Mouse (Mus musculus) adrenal gland (tissue): ENCODE measurements around the gene Syt5.
"Not testable (repeated sequence)": the region's sequence is repeated elsewhere in the genome, so short reads cannot be mapped to it uniquely, and the experiment has no call there.

Experiments
- intact Hi-C: fragments of 180-260 bp; cut with DNase I; formaldehyde crosslinking; loops from one replicate; pipeline ENCODE4 v1.15.1; 2025
- long read RNA-seq, 2 experiments: library from polyadenylated mRNA; unstranded; transcript quantifications; one replicate each; pipeline ENCODE4 v2.0.0; 2020; ENCODE audit warnings: borderline replicate concordance in 1 of 2; ENCODE audit not compliant: insufficient replicate concordance in 1 of 2

The Syt5 gene
- long read RNA-seq, experiment 1, partial matches to known transcripts: 0 of 1 reads
- long read RNA-seq, experiment 1, other reads (novel, unspliced or antisense): 0 of 1 reads
- long read RNA-seq, experiment 2, partial matches to known transcripts: 1 of 8 reads
- long read RNA-seq, experiment 2, other reads (novel, unspliced or antisense): 7 of 8 reads

GRCm38 (mm10) chr7:4547221-4547641 is at the start of gene Syt5:
Gene Syt5, minus strand, starts transcription at chr7:4547541.
- intact Hi-C loops: no loop called here

GRCm38 (mm10) chr7:4597046-4597445 is 49.7 kb upstream of the Syt5 start:
- intact Hi-C loops: not testable (repeated sequence)

DNA sequence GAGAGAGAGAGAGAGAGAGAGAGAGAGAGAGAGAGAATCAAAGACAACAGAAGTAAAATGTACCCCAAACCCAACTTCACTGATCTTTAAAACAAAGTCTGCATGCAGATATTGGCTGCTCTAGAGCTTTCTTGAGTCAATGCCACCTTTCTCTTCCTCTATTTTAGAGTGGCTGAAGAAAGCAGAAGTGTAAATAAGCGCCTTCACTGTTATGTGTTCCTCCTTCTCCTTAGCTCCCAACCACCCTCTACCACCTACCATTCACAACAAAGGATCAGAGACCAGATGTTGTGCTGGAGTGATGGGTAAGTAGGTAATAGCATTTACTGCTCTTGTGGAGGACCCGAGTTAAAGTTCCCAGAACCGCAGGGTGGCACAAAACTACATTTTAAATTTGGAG is 34.1 kb upstream of the Syt5 start:
- intact Hi-C loops: not testable (repeated sequence)

DNA sequence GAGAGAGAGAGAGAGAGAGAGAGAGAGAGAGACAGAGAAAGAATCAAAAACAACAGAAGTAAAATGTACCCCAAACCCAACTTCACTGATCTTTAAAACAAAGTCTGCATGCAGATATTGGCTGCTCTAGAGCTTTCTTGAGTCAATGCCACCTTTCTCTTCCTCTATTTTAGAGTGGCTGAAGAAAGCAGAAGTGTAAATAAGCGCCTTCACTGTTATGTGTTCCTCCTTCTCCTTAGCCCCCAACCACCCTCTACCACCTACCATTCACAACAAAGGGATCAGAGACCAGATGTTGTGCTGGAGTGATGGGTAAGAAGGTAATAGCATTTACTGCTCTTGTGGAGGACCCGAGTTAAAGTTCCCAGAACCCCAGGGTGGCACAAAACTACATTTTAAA is 25.0 kb upstream of the Syt5 start:
- intact Hi-C loops: not testable (repeated sequence)

GRCm38 (mm10) chr7:4562660-4563059 is 15.3 kb upstream of the Syt5 start:
- intact Hi-C loops: no loop called here

DNA sequence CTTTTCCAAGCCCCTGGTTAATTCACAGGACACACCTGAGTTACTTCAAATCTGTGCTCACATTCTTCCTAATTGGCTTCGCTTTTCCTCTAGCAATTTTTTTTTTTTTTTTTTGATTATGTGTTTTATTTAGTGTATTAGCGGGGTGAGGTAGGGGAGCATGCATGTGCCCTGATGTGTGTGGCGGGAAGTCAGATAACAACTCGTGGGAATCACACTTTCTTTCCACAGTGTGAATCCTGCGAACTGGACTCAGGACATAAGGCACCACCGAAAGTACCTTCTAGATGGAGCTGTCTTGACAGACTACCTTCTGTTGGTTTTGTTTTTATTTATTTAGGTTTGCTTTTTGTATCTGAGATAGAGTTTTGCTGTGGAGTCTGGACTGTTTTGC is 9.8 kb upstream of the Syt5 start:
- intact Hi-C loops: loop anchor here (2.0 to 10.0 kb wide), 4 partner anchors 68 to 385 kb away; partner anchors contain the start of gene Tmem238

GRCm38 (mm10) chr7:4556256-4557166 is 9.2 kb upstream of the Syt5 start:
- intact Hi-C loops: loop anchor here (2.0 to 10.0 kb wide), 4 partner anchors 68 to 386 kb away; partner anchors contain the start of gene Tmem238

DNA sequence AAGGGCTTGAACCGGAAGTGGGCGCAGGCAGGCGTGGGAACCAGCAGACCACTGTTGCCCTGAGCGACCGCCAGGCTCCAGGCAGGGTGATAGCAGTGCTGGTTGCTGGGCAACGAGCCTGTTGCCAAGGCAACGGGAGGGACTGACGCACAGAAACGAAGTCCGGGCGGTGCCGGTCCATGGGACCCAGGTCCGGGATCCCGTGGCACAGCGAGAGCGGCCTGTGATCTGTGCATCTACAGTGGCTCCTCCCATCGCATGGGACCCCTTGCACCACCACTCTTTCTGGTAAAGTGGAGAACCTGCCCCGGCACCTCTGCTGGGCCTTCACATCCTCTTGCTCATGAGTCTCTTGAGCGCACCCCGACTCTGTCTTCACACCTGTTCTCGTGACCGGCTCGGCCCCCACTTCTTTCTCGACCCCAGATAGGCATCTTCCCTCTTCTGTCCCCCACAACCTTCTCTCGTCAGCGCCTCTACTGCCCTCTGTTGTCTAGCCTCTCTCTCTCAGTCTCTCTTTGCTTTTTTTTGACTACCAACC is 680 bp downstream of the Syt5 start:
- intact Hi-C loops: no loop called here

DNA sequence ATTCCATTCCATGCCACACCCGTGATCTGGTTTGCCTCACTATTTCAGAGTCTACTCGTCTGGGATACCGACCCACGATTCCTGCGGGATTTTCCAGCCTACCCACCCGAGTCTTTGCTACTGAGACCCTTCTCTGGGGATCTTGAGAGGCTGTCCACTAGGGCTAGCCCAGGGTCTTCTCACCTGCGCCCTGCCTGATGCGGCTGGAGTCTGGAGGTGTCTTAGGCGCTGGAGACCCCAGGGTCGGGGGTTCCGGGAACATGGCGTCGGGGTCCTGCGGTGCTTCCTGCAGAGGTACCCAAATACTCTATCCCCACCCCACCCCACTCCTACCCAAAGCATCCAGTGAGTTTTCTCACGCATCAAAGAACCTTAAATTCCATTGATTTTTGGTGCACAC is 1.3 kb downstream of the Syt5 start:
- intact Hi-C loops: no loop called here

DNA sequence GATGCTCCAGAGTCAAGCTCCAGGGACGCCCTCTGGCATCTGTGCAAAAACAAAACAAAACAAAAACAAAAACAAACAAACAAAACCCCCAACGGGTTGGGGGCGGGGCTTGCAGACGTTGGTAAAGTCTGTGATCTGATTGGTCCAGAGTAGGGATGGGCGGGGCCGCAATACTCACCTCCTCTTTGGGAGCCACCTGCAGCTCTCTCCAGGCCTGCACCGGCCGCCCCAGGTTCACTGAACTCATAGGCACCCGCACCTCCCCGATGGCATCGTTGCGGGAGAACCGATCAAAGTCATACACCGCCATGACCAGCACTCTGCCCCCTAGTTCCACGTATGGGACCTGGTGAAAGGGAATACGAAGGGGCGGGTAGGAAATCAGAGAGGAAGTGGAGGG is 5.3 kb downstream of the Syt5 start:
- intact Hi-C loops: no loop called here

DNA sequence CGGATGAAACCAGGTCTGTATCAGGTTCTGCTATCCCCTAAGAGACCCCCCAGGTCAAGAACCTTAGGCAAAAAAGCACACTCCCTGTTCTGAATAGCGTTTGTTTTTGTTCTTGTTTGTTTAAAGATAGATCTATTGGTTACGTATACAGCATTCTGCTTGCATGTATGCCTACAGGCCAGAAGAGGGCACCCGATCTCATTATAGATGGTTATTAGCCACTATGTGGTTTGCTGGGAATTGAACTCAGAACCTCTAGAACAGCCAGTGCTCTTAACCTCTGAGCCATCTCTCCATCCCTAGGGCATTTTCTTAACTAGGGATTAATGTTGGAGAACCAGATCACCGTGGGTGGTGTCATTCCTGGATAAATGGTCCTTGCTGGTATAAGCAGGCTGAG is 6.0 kb downstream of the Syt5 start:
- intact Hi-C loops: no loop called here

GRCm38 (mm10) chr7:4539019-4539418 is 8.3 kb downstream of the Syt5 start:
- intact Hi-C loops: no loop called here

DNA sequence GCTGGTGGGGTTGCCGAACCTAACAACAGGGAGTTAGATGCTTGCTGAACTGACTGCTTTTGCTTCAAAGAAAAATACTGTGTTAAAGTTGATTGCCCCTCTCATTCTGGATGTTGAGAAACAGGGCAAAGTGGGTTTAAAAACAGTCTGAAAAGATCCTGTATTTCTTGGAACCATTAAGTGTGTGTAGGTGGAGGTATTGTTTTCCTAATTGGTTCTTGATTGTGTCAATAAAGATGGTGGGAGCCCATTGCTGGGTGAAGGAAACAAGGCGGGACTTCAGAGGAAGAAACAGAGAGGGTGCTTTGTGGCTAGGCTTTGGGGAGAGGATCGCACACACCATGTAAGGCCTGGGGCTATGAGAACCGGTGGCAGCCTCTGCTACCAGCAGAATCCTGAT is 10.2 kb downstream of the Syt5 start:
- intact Hi-C loops: no loop called here

DNA sequence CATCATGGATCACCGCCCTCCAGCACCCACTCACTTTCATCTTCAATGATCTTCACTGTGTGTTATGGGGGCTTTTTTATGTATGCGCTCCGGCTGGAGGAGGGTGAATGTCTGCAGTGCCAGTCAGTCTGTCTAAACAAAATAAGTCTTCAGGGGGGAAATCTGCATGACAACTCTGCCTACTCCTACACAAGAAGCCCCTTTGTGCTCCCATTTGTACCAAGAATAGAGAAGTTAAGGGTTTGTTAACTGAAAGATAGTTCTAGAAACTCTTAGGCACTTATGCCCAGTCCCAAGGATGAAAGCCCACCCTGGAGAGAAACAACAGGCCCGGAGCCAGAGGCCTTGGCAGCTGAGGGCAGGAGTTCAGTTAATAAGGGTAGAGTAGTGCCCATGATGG is 11.0 kb downstream of the Syt5 start:
- intact Hi-C loops: no loop called here

DNA sequence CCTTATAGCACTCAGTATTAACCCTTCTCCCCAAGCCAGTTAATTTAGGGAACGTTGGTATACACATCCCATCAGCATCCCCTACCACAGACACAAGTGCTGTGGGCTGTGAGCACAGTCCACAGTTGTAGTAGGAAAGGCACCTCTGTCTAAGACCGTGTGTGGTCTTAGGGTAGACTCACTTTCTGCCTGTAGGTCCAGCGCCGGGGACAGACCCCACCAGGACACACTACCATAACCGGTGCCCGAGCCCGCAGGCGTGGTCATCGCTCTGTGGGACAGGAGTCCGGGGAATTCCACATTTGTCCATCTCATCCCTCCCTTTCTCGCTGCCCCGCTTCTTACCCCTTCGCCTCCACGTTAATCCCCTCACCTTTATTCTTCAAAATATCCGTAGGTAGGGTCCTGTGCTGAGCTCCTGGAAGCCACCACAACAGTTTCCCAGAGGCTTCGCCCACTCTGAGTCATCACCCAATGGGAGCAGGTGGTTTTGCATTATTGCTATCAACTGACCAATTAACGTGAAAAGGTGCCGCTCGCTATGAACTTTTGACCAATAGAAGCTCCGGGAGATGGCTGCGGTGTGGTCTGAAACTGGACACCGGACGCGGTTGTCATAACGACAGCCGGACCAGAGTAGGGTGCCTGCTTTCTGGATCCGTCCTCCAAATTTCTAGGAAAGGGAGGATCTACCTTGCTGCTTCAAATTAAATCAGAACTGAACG is 15.2 kb downstream of the Syt5 start, which contains the start of gene Dnaaf3:
Gene Dnaaf3, minus strand, starts transcription at position 449 of the 725 bp plus-strand sequence.
- intact Hi-C loops: no loop called here

DNA sequence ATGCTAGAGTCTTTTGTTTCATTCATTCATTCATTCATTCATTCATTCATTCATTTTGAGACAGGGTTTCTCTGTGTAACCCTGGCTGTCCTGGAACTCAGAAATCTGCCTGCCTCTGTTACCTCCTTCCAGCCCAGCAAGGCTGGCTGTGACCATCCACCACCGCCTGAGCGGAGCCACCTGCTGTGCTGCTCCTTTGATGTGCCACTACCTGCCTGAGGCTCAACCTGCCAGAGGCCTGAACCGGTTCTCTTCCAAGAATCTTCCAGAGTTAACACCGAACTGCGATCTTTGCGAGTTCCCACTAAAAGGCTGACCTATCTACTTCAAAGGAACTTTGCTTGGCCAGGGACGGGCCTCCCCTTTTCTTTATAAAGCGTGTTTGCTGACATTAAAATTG is 17.2 kb downstream of the Syt5 start:
- intact Hi-C loops: not testable (repeated sequence)

DNA sequence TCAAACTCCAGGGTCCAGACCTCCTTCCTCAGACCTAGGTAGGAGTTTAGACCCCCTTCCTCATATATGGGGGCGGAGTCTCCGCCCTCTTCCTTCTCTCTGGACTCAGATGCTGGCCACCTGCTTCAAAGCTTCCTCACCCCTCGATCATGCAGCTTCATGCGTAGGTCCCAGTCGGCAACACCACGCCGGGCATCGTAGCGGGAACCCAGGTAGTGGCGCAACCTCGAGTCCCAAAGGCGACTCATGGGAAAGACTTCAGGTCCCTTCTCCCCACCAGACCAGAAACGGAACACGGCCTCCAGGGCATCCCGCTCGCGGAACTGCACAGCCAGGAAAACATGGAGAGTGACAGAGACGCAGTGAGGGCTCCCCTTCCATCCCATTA is 20.0 kb downstream of the Syt5 start:
- intact Hi-C loops: no loop called here

- intact Hi-C loops: no loop called here
Measured at GRCm38 (mm10) chr7:4526341-4527301, 20.7 kb downstream of the Syt5 start.

DNA sequence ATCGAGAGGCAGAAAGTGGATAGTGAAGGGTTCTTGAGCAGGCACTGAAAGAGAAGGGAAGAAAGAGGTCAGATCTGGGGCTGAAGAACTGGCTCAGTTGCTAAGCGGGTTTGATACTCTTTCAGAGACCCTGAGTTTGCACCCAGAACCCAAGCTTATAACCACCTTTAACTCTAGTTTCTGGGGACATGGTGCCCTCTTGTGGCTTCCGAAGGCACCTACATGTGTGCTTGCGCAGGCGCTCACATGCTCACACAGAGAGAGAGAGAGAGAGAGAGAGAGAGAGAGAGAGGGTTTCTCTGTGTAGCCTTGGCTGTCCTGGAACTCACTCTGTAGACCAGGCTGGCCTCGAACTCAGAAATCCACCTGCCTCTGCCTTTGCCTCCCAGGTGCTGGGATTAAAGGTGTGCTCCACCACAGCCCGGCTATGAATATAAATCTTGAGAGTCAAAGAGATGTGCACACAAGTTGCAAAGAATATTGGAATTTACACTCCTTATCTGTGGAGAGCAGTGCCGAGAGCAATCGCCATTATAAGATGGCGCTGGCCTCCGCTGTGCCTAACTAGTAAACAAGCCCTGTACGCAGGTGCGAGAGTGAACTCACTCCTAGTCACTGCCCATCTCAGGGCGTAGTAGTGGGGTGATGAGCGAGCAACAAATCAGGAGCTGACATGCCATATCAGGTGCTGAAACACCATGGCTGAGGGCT is 23.0 kb downstream of the Syt5 start, which contains the start of gene Tnni3:
Gene Tnni3, minus strand, starts transcription at position 18 of the 711 bp plus-strand sequence.
- intact Hi-C loops: loop anchor here (5.0 kb wide), 1 partner anchor 92 kb away; no protein-coding TSS in a partner anchor
